Mouse (Mus musculus) heart, adult 2 months (tissue): ENCODE measurements around the gene Tesmin.

Experiments used
- CTCF ChIP-seq: fragments of 200-600 bp; IDR thresholded peaks from 2 replicates; pipeline ENCODE4 v1.8.1; 2022; ENCODE audit warnings: antibody characterized with exemption, mild to moderate bottlenecking, moderate library complexity
- POLR2A ChIP-seq: fragments of 200-500 bp; IDR thresholded peaks from 2 replicates; pipeline ENCODE4 v1.6.1; 2011; ENCODE audit warnings: mild to moderate bottlenecking, low read depth, low read length, control low read depth; ENCODE audit not compliant: insufficient read depth

DNA sequence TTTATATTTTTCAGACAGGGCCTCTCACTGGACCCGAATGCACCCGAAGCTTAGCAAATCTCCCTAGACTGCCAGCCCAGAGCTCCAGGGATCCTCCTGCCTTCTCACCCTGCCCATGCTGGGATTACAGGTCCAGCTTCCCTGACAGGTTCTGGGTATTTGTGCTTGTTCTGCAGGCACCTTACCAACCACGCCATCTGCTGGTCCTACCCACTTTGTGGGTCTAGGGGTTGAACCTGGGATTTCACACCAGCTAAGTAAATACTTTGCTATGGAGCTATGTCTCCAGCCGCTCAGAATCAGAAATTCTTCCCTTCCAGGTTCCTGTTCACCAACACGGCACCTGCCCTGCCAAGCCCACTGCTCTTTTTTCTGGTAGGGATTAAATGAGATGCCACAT is 49.3 kb downstream of the Tesmin start:
- TF ChIP-seq CTCF (peak; percentile 41), POLR2A (no peak)
